Mouse (Mus musculus): ENCODE measurements around the gene Tmprss11f. TPM values are rescaled to one million over a fixed set of nuclear protein-coding genes. Genes with fewer than 3 reads are reported as not detected.

The Tmprss11f gene
- polyA plus RNA-seq, 1 experiment from 2014 or later, result not detected

Other genes starting within 250 kb of the Tmprss11f start
- gene Tmprss11a, start 163.4 kb downstream of the Tmprss11f start, polyA plus RNA-seq (2015; fragmentation: Nextera tagmentation; extraction: Ambion mirVana), result not detected in 2 replicates
- gene Tmprss11g, start 113.8 kb downstream of the Tmprss11f start, polyA plus RNA-seq (2015; fragmentation: Nextera tagmentation; extraction: Ambion mirVana), result not detected in 2 replicates
- not detected in 2 replicates for gene Tmprss11b, start 43.9 kb upstream of the Tmprss11f start, polyA plus RNA-seq (2015; fragmentation: Nextera tagmentation; extraction: Ambion mirVana)
- gene Tmprss11e, start 113.4 kb upstream of the Tmprss11f start, polyA plus RNA-seq (2015; fragmentation: Nextera tagmentation; extraction: Ambion mirVana), result not detected in 2 replicates
- 41.3 and 47.2 TPM in 2 replicates for gene Ythdc1, start 171.8 kb upstream of the Tmprss11f start, polyA plus RNA-seq (2015; fragmentation: Nextera tagmentation; extraction: Ambion mirVana)